Mouse (Mus musculus) inflammation-experienced regulatory T-cells, adult 6 months (primary cell): ENCODE data around the gene Clec3b. TPM values are rescaled to one million over a fixed set of nuclear protein-coding genes. Genes with fewer than 3 reads are reported as not detected.

Source experiments
- ATAC-seq: one replicate; pipeline ENCODE4 v1.8.0; 2017
- polyA plus RNA-seq, 3 experiments: library from polyadenylated mRNA; unstranded; fragments of 100-300 nt; shearing (Covaris generic); gene quantifications; one replicate each; pipeline ENCODE4 v1.2.1; 2017

Gene Clec3b
- polyA plus RNA-seq, 3 experiments from 2014 or later = 0.46 TPM; not detected in 2

DNA sequence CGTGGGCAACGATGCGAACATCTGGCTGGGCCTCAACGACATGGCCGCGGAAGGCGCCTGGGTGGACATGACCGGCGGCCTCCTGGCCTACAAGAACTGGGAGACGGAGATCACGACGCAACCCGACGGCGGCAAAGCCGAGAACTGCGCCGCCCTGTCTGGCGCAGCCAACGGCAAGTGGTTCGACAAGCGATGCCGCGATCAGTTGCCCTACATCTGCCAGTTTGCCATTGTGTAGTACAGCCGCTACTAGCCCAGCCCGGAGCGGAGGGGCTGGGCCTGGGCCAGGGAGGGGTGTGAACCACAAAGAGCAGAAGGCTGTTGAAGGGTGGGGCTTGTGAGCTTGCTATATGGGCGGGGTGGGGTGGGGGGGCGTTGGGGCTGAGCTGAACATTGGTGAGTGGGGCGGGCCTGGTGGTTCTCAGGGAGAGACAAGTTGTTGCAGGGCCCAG is 6.2 kb downstream of the Clec3b start:
- no peak for ATAC-seq

DNA sequence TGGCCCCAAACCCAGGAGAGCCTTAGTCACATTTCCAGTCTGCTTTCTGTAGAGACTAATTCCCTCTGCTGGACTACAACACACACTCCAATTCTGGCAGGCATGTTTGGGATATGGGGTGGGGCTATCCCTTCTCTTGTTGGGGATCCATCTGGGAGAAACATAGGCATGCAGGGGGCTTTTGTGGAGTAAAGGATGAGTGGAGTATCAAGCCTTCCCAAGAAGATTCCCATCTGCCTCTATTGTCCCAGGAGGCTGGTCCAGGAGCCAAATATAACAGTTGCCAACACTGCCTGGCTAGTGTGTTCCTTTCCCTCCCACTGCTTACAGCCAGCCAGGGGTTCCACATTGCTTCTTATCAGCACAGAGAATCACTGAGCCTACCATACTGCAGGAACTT is 7.0 kb downstream of the Clec3b start:
- no peak for ATAC-seq

DNA sequence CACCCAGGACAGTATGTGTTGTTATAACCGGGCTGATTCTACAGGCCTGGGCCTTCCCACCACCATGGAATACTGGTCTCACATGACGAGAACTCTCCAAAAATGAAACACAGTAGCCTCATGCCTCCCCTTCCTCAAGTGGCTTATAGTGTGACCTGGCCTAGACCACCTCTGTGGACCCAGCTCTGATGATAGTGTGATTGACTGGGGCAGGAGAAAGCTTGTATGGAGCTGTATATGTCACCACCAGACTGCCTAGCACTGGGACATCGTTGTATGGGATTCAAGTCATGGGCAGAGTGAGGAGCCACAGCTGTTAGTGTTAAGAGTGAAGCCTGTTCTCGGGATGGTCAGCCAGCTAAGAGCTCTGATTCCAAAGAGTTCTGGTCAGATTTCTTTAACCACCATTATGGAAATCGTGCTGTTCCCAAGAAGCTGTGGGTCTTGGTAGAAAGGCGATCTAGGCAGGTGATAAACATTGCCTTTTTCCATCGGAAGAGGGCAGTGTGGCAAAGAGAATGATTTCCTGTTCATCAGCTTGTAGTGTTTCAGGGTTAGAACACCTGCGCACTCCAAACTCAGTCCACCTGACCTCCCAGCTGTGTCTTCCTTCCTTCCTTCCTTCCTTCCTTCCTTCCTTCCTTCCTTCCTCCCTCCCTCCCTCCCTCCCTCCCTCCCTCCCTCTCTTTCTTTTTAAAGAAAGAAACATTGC is 7.5 kb downstream of the Clec3b start:
- ATAC-seq = peak; percentile 78

DNA sequence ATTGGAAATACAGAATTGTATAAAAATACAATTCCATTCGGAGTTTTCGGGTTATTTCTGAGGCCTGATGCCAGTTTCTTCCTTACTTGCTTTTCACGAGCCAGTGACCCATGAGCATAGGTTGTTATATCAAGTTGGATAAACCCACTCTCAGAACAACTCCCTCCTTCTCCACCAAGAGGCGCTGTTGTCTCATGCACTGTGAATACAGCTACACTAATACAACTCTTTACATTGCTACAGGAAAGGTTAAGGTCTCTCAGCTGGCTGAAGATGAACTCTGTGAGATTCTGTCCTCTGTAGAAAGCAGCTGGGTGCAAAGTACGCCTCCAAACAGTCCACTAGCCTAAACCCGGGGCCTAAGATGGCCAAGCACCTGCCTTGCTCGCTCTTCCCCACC is 8.6 kb downstream of the Clec3b start:
- peak; percentile 79 for ATAC-seq

DNA sequence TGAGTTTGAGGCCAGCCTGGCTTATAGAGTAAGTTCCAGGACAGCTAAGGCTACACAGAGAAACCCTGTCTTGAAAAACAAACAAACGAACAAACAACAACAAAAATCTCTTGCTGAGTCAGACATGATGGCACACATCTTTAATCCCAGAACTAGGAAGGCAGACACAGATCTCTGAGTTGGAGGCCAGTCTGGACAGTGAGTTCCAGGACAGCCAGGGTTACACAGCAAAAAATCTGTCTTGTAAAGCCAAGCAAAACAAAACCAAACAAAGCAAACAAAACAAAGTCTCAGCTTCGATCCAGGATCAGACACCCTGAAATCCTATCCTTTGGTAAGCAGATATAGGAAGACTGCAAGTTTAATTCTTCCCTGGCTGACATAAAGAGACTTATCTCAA is 11.0 kb downstream of the Clec3b start:
- ATAC-seq = no peak

DNA sequence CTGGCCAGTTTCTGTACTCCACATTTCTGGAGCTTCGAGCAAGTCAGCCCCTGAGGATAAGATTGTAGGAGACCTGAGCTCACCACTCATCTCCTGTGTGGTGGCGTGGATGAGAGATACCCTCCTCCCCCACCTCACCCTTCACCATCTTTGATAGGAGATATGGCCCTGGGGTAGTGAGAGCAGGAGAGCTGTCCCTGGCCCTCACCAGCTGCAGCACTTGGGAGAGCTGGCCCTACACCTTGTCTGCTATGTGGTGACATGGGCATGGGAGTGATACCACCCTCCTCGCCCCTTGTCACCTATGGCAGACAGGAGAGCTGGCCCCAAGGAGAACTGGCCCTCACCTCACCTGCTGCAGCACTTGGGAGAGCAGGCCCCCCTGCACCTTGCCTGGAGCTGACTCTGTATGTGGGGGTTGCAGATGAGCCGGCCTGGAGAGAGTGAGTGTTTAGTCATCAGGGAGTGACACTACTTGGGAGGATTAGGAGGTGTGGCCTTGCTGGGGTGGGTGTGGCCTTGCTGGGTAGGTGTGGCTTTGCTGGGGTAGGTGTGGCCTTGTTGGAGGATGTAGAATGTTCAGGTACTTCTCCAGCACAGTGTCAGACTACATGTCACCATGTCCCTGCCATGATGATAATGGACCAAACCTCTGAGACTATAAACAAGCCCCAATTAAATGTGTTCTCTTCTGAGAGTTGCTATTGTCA is 12.4 kb downstream of the Clec3b start:
- ATAC-seq = no peak

DNA sequence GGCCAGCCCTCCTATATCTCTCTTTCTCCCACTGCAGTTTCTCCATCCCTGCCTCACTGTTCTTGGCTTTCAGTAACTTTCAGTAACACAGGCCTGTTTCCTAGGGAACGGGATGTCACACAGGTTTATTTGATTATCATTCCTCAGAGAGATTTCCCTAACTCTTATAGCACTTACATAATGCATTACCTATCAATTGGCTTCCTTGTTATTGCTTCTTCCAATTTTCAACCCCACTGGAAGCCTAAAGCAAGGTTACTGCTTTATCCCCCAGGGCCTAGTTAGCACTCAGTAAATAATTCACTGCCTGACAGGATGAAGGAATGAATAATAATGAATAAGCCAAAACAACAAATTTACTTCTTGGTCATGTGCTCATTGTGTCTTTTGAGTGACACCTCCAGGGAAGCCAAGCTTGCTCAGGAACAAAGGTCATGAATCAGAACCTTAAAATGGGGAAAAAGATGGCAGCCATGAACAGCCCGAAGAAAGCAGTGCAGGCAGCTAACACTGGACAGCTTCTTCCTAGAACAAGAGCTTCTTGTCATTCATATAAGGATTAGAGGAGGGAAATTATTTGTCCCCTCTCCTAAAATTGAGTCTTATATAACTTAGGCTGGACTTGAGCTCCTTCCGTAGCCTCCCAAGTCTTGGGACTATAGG is 15.2 kb downstream of the Clec3b start:
- no peak for ATAC-seq

DNA sequence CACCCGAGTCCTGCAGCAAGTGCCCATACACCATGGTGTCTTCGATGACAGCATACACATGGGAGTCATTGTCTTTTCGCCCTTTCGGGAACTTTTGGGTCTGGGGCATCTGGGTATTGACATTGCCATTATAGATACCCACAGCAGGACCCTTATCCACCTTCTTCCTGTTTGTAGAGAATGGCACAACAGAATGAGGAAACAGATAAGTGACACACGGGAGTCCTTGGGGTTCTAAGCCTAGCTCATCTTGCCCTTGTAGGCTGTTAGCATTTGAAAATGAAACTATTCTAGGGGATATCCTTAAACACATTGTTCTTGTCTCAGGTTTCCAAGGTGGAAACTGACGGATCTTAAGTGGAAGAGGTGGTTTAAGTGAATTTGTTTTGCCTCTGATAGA is 23.0 kb downstream of the Clec3b start:
- no peak for ATAC-seq

DNA sequence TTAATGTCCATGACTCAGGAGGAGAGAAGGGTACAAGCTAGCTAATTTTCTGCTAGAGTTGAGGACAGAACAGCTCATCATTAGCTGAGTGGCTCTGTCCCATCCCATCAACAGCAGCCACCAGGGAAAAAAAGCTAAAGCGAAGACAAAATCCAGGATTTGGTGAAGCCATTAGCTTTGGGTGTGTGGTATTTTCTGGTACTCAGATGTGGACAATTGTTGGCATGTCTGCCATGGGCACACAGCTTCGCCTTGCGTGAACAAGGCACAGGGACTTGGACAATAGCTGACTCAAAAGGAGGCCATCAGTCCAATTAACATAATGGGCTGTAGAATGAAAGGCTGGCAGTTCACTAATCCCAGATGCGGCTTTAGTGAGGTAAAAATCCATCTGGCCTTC is 23.6 kb downstream of the Clec3b start:
- no peak for ATAC-seq

DNA sequence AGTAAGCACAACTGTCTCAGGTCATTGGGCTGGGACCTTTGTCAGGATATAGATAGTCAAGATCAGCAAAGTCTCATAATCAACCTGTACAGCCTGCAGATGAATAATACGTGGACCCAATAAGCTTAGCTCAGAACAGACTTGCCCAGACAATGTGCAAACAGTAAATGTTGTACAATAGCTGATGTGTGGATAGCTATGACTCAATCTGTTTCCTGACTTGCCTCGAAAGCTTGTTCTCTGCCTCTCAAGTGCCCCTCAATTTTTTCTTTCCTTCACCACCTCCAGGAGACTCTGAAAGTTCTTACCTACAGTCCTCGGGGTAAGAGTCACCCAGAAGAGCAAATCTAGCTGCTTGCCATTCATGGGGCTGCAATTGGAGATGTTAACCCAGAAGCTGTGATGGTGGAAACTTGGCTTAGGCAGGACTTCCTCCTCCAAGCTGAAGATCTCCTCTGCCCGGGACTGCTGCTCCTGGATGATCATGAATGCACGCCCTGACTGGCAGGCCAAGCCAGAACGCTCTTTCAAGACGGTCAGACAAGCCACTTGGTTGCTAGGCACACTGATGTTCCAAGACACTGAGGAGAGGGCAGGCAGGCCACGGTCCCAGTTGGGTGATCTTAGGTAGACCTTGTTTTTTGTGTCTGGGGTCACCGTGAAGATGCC is 26.8 kb downstream of the Clec3b start:
- ATAC-seq = no peak

DNA sequence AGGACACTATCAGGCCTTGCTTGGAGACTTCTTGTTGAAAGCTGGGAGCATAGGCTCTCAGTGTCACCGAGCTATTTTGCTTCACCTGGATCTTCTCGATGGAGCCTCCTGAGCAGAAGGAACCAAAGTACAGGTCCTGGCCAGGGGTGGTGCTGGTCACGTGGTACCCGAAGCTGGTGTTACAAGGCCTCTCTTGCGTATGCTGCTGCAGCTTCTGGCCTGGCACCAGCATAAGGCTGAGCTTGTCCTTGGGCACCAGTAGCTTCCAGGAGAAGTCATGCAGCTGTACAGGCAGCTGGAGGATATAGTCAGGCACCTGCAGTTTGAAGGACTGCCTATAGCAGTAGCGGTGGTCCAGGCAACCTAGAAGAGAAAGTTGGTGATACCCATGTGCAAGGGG is 29.3 kb downstream of the Clec3b start:
- ATAC-seq = no peak

DNA sequence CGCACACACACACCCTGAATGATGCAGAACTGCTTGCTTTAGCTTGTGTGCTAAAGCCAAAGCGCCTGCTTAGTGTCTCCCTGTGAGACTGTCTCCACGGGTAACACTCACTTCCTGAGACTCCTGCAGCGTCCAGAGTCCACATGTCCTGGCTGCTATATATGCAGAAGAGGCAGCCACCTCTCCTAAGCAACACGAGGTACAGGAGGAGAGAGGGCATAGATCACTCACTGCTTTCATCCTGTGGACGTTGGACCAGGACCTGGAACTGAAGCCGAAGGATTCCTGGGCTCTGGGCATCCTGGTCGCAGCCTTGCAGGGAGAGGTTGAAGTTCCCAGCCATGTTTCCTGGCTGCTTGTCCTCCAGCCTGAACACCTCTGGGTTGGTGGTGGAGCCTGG is 32.5 kb downstream of the Clec3b start:
- no peak for ATAC-seq

DNA sequence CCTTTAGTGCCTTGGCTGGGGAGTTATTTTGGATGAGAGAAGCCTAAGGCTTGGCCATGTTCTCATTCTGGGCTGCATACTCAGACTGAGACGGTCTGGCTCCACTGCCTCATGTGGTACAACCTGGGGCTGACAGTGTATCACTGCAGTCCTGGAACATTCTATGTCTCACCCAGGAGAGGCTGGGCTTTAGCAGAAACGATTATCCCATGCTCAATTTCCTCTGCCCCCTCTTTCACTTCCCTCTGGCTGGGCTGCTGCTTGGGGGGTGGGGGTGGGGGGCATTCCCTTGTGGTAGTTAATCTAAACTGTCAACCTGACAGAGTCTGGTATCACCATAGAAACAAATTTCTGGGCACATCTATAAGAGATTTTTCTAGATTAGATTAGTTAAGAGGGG is 34.8 kb downstream of the Clec3b start:
- no peak for ATAC-seq

DNA sequence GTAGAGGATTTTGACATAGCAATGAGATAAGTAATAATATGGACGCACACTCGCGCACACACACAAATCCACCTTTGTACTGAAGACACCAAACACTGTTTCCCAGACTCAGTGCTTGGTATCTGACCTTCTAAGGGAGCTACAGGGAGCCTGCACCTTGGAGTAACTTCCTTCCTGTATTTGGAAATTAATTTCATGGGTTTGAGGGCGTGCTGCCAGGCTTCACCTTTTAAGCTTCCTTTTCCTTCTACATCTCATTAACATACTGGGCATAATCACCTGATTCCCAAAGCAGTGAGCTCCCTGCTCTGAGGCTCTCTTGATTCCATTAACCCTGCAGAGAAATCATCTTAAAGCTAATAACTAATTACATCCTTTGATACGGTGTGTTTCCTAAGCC is 35.4 kb downstream of the Clec3b start:
- no peak for ATAC-seq

DNA sequence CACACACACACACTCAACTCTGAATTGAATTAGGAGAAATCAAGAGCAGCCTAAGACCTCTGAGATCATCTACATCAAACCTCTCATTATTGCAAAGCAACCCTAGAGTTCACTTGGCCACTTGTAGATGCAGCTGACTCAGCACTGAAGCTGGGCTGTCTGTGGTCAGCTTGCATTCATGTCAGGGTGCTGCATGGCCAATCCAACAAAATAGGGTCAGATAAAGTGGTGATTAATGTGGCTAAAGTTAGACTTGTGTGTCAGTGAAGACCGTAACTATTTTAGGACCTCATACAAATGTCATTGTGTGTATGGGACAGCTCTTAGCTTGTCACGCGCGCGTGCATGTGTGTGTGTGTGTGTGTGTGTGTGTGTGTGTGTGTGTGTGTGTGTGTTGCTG is 36.8 kb downstream of the Clec3b start:
- no peak for ATAC-seq

DNA sequence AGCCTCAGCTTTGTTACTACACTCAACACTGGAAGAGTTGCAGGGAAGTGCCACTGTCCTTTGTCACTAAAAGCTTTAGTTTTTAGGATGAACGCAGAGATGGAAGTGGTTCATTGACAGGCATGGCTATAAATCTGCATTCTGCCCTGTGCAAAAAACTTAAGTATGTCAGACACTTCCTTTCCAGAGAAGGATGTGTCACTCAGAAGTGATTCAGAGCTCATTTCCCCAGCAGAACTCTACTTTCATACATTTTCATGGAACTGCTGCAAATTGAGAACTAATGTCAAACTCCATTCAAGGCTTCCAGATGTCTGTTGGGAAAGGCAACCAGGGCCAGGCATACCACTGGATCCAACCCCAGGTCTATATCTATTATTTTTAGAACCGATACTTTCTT is 37.5 kb downstream of the Clec3b start:
- ATAC-seq = no peak

DNA sequence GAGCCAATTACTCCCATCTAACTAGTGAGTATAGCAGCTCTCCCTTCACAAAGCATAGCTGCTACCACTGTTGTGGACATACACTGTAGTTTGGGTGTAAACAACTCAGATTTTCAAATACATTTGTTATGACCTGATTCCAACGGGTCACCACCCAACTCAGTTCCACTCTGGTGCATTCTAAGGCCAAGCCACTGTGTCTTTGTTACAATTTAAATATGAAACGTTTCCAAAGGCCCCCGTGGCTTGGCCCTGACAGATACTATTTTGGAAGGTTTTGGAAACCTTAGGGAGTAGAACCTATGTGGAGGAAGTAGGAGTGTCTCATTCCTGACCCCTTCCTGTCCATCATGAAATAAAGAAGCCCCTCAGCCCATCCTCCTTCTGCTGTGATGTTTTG is 49.4 kb downstream of the Clec3b start:
- ATAC-seq = no peak

DNA sequence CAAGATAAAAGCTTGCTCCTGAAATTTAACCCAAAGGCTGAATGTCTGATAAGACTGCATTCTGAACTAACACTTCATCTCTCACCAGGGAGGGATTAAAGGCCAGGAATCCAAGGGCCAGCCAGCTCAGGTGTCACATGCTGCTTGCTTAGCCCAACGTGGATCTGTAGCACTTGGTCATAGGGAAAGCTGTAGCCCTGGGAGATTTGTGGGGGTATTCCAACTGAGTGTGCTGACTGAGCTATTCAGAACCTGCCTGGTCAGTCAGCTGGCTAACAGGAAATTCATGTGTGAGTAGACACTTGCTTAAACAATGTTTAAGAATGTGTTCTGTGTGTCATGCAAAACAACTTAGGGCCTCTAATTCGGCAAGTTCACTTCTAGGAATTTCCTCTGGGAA is 55.8 kb downstream of the Clec3b start:
- ATAC-seq = no peak

DNA sequence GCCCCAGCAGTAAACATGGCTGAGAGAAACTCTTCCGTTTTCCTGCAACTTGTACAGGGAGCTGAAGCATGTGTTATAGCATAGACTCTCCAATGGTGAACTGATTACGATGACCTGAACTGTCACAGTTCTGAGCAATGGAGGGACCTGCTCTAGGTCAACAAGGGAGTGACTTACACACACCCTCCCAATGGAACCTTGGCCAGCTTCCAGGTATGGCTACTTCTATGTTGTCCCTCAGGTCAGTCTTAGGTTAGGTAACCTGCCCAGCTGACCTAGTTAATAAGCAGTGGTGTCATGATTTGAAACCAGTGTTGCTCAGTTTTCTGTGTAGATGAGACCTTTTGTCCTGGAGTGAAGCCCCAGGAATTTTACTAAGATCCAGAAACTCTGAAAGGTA is 56.2 kb downstream of the Clec3b start:
- ATAC-seq = no peak
